Mouse (Mus musculus): ENCODE measurements around the gene Slc35e4. TPM values are rescaled to one million over a fixed set of nuclear protein-coding genes. Genes with fewer than 3 reads are reported as not detected.

Slc35e4 gene
- polyA plus RNA-seq, 1 experiment from 2014 or later, result 10.3 TPM

DNA sequence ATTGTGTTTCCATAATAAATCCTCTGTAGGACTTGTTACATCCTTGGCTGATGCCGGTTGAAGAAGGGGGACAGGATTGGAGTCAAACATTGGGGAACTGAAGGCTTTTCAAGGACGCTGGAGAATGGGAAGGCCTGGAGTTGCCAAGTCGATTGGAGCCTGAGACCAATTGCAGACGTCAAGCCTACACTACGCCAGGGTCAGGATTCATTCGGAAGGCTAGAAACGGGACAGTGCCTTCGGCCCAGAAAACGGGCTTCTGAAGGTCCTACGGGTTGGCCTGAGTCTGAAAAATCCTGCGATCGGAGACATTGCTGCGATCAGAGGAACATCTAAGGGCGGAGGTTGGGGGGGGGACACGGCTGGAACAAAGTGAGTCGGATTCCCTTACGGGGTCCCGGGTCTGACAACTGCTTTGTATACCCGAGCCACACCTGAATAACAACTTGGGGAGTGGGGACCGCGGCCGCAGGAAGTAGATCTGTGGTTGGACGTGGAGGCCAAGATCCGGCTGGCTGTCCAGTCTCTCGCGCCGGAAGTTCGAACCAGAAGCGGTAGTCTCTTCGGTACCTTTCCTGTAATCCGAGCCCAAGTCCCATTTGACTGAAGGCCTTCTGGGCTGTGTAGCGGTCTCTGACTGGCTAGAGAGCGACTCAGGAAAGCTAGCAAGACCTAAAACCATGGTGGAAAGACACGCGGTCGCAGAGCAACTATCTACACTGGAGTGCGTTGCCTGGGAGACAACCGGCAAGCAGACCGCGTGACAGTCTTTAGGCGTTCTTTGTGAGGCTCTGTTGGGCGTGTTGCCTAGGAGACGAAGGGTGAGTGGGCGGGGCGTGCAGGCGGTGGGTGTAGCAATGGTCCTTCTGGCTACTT is 19.8 kb downstream of the Slc35e4 start, which contains the start of the genes 4921536K21Rik and Dusp18:
Gene 4921536K21Rik, minus strand, starts transcription at position 693 of the 876 bp plus-strand sequence.
Gene Dusp18, plus strand, starts transcription at position 835 of the 876 bp plus-strand sequence.
- H3K27me3 ChIP-seq, result no peaks in the 10 kb centered on the region
- H3K27ac ChIP-seq, result peak within 1 kb of the TSS; percentile 86
- ATAC-seq, result peak; percentile 99

DNA sequence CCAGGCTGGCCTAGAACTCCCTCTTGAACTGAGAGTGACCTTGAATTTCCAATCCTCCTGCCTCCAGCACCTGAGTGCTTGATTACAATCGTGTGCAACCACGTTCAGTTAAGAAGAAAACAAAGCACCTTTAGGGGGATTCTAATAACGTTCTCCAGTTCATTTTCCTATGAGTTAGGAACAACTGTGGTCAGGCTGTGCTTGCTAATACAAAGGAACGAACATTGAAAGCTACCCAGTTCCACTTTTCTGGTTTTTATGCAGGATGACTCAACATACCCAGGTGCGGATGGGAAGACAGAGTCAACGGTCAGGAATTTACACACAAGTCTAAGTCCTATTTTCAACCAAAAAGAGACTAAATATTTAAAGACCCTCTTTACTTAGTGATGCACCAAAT is 20.5 kb downstream of the Slc35e4 start:
- WGBS, result 83% methylated on average over 6 of the region's 6 CpGs
- Histone ChIP-seq H3K4me1 (replicated peaks) (peaks cover 26% of the 10 kb centered on the region), H3K4me3 (replicated peaks) (peak overlapping the region; percentile 56; the same call in 1 of the 2 replicates), H3K27ac (no peak overlapping the region), H3K9me3 (no peaks in the 10 kb centered on the region), H3K36me3 (peaks cover 25% of the 10 kb centered on the region), H3K9ac (replicated peaks) (no peak overlapping the region), H3K27me3 (no peaks in the 10 kb centered on the region), H3K4me2 (replicated peaks) (peak overlapping the region; percentile 69)
- ATAC-seq, result no peak

More for the DNA sequence above, 19.8 kb downstream of the Slc35e4 start, which contains the start of the genes 4921536K21Rik and Dusp18:
- 2% methylated on average over 46 of the region's 46 CpGs for WGBS
- peaks cover 28% of the 10 kb centered on the region for H3K4me1 ChIP-seq (replicated peaks)
- peaks cover 29% of the 10 kb centered on the region for H3K36me3 ChIP-seq
- H3K9me3 ChIP-seq, result no peaks in the 10 kb centered on the region
- peak within 1 kb of the TSS; percentile 76 for H3K9ac ChIP-seq (replicated peaks)
- H3K4me3 ChIP-seq (replicated peaks), result peak within 1 kb of the TSS; percentile 56
- H3K4me2 ChIP-seq (replicated peaks), result peak within 1 kb of the TSS; percentile 69

DNA sequence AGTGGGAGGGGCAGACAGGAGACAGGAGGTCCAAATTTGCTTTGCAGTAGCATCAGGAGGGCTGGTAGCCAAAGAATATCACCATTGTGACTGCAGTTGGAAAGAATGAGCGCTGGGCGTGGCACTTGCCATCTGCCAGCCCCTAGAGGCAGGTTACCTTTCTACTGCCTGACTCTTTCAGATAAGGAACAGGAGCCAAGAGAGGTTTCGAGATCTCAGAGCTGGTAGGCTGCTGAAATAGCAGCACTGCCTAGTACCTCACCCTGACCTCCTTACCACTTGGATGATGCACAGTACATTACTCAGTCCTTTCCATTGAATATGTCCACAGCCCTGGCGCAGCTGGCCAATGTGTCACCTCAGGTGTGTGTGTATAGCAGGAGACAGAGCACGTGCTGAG is 27.1 kb downstream of the Slc35e4 start:
- H3K27ac ChIP-seq, result no peak overlapping the region
- no peak overlapping the region for H3K9ac ChIP-seq (replicated peaks)
- no peaks in the 10 kb centered on the region for H3K4me1 ChIP-seq (replicated peaks)
- H3K27me3 ChIP-seq, result no peaks in the 10 kb centered on the region
- WGBS, result 78% methylated on average over 5 of the region's 5 CpGs
- no peaks in the 10 kb centered on the region for H3K9me3 ChIP-seq
- ATAC-seq, result 0 out of 2 replicates have a peak, but pooled peaks have one; percentile 27
- no peak overlapping the region for H3K4me3 ChIP-seq (replicated peaks)
- no peaks in the 10 kb centered on the region for H3K36me3 ChIP-seq
- no peak overlapping the region for H3K4me2 ChIP-seq (replicated peaks)

DNA sequence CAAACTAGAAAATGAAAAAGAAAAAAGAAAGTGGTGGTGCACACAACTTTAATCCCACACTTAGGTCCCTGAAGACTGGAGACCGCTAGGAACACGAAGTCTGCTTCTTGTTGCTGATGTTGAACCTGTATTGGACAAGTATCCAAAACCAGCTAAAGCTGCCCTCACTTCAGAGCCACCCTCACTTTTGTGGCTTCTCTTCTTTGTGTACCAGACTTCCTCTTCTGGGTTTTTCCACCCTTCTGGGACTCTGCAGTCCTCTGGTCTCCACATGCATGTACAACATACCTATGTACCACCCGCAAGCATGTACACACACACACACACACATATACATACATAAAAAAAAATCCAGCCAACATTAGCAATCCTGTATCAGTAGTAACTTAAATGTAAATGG is 30.8 kb downstream of the Slc35e4 start:
- H3K9ac ChIP-seq (replicated peaks), result no peak overlapping the region
- H3K27ac ChIP-seq, result no peak overlapping the region
- H3K4me2 ChIP-seq (replicated peaks), result no peak overlapping the region
- H3K27me3 ChIP-seq, result no peaks in the 10 kb centered on the region
- ATAC-seq, result no peak
- H3K9me3 ChIP-seq, result no peaks in the 10 kb centered on the region
- WGBS, result 86% methylated on average over 3 of the region's 3 CpGs
- H3K4me1 ChIP-seq (replicated peaks), result no peaks in the 10 kb centered on the region
- no peak overlapping the region for H3K4me3 ChIP-seq (replicated peaks)
- no peaks in the 10 kb centered on the region for H3K36me3 ChIP-seq

DNA sequence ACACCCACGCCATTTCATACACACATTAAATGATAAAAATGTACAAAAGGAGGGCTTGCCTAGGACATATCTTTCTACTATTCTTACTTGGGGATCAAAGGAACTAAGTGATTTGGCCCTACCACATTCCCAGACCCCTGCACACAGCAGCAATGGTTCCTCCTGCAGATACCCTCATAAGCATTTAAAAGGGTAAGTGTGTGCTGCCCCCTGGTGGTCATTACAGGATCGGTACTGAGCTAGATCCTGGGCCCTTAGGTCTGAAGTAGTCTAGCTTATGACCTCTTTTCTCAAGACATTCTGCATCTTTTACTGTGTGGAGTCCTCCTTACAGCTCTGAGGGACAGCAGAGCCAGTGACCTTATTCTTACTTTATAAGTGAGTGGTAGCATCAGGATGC is 34.6 kb downstream of the Slc35e4 start:
- no peaks in the 10 kb centered on the region for H3K9me3 ChIP-seq
- H3K27me3 ChIP-seq, result no peaks in the 10 kb centered on the region
- H3K4me3 ChIP-seq (replicated peaks), result no peak overlapping the region
- no peak overlapping the region for H3K4me2 ChIP-seq (replicated peaks)
- H3K9ac ChIP-seq (replicated peaks), result no peak overlapping the region
- no peak overlapping the region for H3K27ac ChIP-seq
- H3K36me3 ChIP-seq, result no peaks in the 10 kb centered on the region
- no peak for ATAC-seq
- no peaks in the 10 kb centered on the region for H3K4me1 ChIP-seq (replicated peaks)
- WGBS, result 34% methylated on average over 2 of the region's 2 CpGs

DNA sequence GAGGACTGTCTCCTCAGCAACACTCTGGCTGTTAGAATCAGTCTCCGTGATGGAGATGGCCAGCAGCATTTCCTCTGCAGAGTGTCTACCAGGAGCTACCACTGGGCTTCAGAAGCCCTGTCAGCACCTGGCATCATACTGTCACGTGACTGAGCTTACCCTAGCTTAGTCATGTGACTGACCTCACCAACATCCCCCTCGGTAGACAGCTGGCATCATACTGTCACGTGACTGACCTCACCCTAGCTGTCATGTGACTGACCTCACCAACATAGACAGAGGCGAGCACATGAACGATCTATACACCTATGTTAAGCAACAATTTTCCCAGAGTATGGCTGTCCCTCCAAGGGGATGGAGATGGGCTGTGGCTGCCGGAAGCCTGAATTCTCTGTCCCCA is 35.8 kb downstream of the Slc35e4 start:
- ATAC-seq, result no peak
- Histone ChIP-seq H3K4me3 (replicated peaks) (no peak overlapping the region), H3K9me3 (no peaks in the 10 kb centered on the region), H3K4me1 (replicated peaks) (no peaks in the 10 kb centered on the region), H3K9ac (replicated peaks) (no peak overlapping the region), H3K4me2 (replicated peaks) (no peak overlapping the region), H3K27ac (no peak overlapping the region), H3K36me3 (no peaks in the 10 kb centered on the region), H3K27me3 (no peaks in the 10 kb centered on the region)
- WGBS, result 80% methylated on average over 7 of the region's 7 CpGs

DNA sequence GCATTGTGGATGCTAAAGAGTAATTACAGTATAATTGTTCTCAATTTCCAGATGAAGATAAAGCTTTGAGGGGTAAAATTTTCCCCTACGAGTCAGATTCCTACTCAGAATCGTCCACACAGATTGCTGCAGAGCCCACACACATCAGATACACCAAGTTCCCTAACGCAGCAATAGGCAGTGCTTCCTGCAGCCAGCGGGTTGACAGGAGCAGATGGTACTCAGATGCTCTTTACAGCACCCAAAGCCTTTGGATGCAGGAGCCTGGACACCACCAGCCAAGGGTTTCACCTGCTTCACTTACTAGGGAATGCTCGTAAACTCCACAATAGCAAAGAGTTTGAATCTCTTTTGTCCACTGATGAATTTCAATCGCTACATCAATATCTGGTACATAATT is 38.0 kb downstream of the Slc35e4 start:
- no peak overlapping the region for H3K9ac ChIP-seq (replicated peaks)
- no peaks in the 10 kb centered on the region for H3K9me3 ChIP-seq
- H3K36me3 ChIP-seq, result no peaks in the 10 kb centered on the region
- no peaks in the 10 kb centered on the region for H3K27me3 ChIP-seq
- H3K27ac ChIP-seq, result no peak overlapping the region
- H3K4me2 ChIP-seq (replicated peaks), result no peak overlapping the region
- no peak for ATAC-seq
- 82% methylated on average over 6 of the region's 6 CpGs for WGBS
- no peak overlapping the region for H3K4me3 ChIP-seq (replicated peaks)
- no peaks in the 10 kb centered on the region for H3K4me1 ChIP-seq (replicated peaks)

DNA sequence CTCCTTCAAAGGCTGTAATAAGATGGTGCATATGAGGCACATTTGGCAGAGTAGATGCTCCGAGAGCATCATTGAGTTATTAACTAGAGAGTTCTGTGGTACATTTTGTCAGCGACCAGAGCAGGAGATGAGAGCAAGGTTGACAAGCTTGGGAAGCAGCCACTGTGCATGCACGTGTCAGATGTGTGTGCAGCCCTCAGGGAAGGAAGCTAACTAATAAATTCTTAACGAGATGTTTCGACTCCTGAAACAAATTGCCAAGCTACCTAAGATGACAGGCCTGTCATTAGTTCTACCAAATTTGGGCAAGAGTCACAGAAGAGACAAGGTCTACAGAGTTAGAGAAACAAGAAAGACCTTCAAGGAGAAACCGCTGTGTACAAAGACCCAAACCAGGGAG is 50.1 kb downstream of the Slc35e4 start:
- WGBS, result 39% methylated on average over 6 of the region's 6 CpGs
- H3K4me2 ChIP-seq (replicated peaks), result peak overlapping the region; percentile 70
- peak; percentile 41 for ATAC-seq
- H3K4me3 ChIP-seq (replicated peaks), result peak overlapping the region; percentile 49
- H3K36me3 ChIP-seq, result no peaks in the 10 kb centered on the region
- peaks cover 34% of the 10 kb centered on the region for H3K27me3 ChIP-seq
- peaks cover 15% of the 10 kb centered on the region for H3K4me1 ChIP-seq (replicated peaks)
- no peaks in the 10 kb centered on the region for H3K9me3 ChIP-seq
- H3K9ac ChIP-seq (replicated peaks), result peak overlapping the region; percentile 69
- no peak overlapping the region for H3K27ac ChIP-seq

DNA sequence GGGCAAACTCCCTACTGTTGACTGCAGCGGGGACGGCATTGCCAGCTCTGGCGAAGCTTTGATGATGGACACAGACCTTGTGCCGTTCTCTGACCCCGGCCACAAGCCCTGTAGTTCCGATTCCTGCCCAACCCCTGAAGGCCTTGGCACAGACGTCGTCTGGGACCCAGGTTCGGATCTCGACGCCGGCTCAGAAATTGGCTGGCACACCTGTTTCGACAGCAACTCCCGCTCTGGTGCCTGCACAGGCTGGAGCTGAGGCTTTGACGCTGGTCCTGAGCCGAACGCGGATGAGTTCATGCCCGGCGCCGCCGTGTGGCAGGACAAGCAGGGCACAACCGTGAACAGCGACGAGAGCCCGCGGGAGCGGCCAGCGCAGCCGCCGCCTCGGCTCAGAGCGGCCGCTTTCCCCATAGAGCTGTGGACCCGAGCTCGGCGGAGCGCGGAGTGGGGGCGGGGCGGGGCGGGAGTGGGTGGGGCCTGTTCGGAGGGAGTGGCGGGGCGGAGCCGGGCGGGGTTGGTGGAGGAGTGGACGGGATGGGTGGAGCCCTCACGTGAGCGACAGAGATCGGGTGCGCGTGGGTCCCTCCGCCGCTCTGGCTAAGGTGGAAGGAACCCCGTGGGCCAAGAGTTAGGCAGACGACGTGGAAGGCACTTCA is 50.9 kb downstream of the Slc35e4 start, which contains the start of gene Osbp2:
Gene Osbp2, minus strand, starts transcription at position 450 of the 659 bp plus-strand sequence.
- Histone ChIP-seq H3K9me3 (no peaks in the 10 kb centered on the region), H3K27ac (0 out of 2 replicates have a peak within 1 kb of the TSS, but pooled peaks have one; percentile 32), H3K9ac (replicated peaks) (peak within 1 kb of the TSS; percentile 69), H3K4me3 (replicated peaks) (peak within 1 kb of the TSS; percentile 49), H3K36me3 (no peaks in the 10 kb centered on the region), H3K4me2 (replicated peaks) (peak within 1 kb of the TSS; percentile 70), H3K27me3 (peaks cover 34% of the 10 kb centered on the region), H3K4me1 (replicated peaks) (peaks cover 15% of the 10 kb centered on the region)
- peak; percentile 96 for ATAC-seq
- WGBS, result 5% methylated on average over 44 of the region's 58 CpGs

DNA sequence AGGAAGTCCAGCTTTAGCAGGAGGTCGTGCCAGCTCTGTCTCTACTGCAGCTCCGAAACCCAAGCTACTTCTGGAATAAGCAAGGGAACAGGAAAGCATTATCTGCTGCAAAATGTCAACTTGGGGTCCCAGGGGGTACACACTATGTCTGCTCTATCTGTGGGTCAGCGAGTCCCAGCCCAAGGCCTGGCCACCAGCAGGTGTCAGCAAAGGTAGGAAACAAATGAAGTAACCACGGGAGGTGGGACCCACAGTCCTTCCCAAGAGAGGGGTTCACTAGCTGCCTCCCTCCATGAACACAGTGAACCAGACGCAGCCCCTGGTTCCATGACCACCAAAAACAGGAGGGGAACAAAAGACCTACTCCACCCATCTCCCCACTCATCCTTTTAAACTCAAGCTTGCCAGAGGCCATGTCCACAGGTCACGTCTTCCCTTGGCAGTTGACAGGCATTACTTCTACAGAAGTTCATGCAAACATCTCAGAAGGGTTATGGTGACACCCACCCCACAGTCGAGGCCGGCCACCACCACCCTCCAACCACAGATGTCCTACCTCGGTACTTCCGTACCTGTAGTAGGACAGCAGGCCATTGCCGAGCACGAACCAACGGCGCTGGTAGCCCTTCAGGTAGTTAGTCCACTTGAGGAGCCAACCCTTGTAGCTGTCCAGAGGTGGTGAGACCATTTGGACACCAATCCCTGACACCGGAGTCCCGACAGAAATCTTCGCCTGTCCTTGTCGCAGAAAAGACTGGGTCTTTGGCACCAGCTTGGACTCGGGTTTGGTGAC is 51.6 kb downstream of the Slc35e4 start:
- ATAC-seq, result no peak
- H3K4me3 ChIP-seq (replicated peaks), result peak overlapping the region; percentile 49
- no peaks in the 10 kb centered on the region for H3K9me3 ChIP-seq
- H3K9ac ChIP-seq (replicated peaks), result no peak overlapping the region
- peak overlapping the region; percentile 70 for H3K4me2 ChIP-seq (replicated peaks)
- H3K27me3 ChIP-seq, result peaks cover 34% of the 10 kb centered on the region
- no peak overlapping the region for H3K27ac ChIP-seq
- H3K36me3 ChIP-seq, result no peaks in the 10 kb centered on the region
- WGBS, result 74% methylated on average over 19 of the region's 19 CpGs
- peaks cover 15% of the 10 kb centered on the region for H3K4me1 ChIP-seq (replicated peaks)

DNA sequence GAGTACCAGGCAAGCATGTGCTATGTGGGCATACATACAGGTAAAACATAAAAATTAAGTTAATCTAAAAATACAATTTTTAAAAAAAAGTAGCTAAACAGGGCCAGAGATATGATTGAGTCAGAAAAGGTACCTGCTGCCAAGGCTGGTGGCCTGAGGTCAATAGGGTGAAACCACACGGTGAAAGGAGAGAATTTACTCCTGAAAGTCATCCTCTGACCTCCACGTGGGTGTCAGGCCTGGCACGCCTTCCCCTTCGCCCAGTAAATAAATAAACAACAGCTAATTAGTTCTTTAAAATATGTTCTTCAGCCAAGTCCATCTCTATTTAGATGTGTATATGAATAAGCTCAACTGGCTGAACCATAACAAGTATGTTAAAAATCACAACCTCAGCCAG is 54.1 kb downstream of the Slc35e4 start:
- no peak overlapping the region for H3K9ac ChIP-seq (replicated peaks)
- H3K4me2 ChIP-seq (replicated peaks), result no peak overlapping the region
- H3K27ac ChIP-seq, result no peak overlapping the region
- H3K9me3 ChIP-seq, result no peaks in the 10 kb centered on the region
- ATAC-seq, result no peak
- WGBS, result 79% methylated on average over 4 of the region's 4 CpGs
- peaks cover 28% of the 10 kb centered on the region for H3K27me3 ChIP-seq
- no peaks in the 10 kb centered on the region for H3K36me3 ChIP-seq
- no peak overlapping the region for H3K4me3 ChIP-seq (replicated peaks)
- peaks cover 15% of the 10 kb centered on the region for H3K4me1 ChIP-seq (replicated peaks)

Data from midbrain, embryonic 13.5 days (tissue).